Mouse (Mus musculus): ENCODE measurements around the gene Zfp941. TPM values are rescaled to one million over a fixed set of nuclear protein-coding genes. Genes with fewer than 3 reads are reported as not detected.

Zfp941 gene
- polyA plus RNA-seq, 1 experiment from 2014 or later, result 15.3 TPM

DNA sequence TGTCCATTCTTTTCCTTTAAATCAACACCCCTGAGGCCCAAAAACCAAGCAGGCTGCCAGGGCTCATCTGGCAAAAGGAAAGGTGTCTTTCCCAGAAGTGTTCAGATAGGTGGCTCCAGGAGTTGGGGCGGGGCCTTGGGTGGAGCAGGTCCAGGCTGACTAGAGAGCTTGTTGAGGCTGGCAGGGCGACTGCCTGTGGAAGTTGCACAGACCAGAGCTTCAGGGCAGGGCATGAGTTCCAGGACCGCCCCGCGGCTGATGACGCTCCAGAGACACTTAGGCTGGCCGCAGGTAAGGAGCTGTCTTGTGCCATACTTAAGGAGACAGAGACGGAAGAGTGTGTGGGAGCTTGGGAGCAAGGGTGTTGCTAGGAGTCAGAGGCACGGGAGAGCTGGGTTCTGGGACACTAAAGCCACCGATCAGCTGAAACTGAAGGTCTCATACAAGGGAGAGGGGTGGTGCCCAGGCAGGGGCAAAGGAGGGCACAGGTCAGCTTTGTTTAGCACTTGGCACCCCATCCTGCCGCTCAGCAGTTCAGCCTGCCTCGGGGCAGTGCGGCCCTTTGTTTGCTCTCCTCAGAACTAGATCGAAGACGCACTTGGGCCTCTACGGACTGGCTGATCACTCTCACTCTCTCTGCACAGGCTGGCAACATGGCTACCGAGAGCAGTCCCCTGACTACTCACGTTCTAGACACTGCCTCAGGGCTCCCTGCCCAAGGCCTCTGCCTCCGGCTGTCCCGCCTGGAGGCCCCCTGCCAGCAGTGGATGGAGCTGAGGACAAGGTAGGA lies 13.2 kb upstream of the Zfp941 start, which contains the start of gene Urah:
Gene Urah (plus strand): TSS at position 51 of the 790 bp plus-strand sequence.
- Histone ChIP-seq H3K4me1 (no peaks in the 10 kb centered on the region), H3K27me3 (replicated peaks) (no peaks in the 10 kb centered on the region), H3K4me2 (replicated peaks) (no peak within 1 kb of the TSS), H3K9ac (no peak within 1 kb of the TSS), H3K36me3 (no peaks in the 10 kb centered on the region), H3K27ac (no peak within 1 kb of the TSS), H3K4me3 (no peak within 1 kb of the TSS), H3K9me3 (no peaks in the 10 kb centered on the region)
- no peak for ATAC-seq (ENCODE audit: low FRiP score, low read depth)
- WGBS, result 51% methylated on average over 20 of the region's 20 CpGs

DNA sequence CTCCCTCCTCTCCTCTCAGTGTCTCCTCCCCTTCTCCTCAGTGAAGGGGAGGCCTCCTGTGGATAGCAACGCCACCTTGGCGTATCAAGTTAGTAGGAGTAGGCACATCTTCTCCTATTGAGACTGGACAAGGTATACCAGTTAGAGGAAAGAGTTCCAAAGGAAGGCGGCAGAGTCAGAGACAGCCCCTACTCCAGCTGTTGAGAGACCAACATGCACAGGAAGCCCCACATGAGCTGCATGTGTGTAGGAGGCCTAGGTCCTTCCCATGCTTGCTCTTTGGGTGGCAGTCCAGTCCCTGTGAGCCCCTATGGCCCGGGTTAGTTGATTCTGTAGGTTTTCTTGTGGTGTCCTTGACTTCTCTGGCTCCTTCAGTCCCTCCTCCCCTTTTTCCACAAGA lies 11.4 kb upstream of the Zfp941 start:
- Histone ChIP-seq H3K4me1 (no peaks in the 10 kb centered on the region), H3K9me3 (no peaks in the 10 kb centered on the region), H3K27ac (no peak overlapping the region), H3K9ac (no peak overlapping the region), H3K27me3 (replicated peaks) (no peaks in the 10 kb centered on the region), H3K4me2 (replicated peaks) (no peak overlapping the region), H3K4me3 (no peak overlapping the region), H3K36me3 (no peaks in the 10 kb centered on the region)
- no peak for ATAC-seq (ENCODE audit: low FRiP score, low read depth)
- WGBS, result 82% methylated on average over 4 of the region's 4 CpGs

DNA sequence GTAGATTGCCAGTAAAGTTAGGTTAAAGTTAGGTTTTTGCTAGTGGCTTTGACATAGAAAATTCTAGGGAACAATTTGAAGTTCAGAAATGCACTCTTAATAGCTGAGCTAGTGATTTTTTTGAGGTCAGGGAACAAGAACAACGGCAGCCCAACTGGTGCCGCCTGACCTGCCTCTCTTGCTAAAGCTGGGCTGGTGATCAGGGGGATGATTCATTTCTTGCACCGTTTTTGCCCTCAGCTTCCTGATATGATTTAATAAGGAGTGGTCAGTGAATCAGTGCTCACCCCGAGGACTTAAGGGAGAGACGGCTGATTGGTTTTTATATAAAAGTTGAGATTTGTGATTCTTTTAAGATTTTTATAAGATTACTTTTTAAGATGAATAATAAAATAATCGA lies 9.5 kb upstream of the Zfp941 start:
- Histone ChIP-seq H3K4me3 (no peak overlapping the region), H3K4me1 (no peaks in the 10 kb centered on the region), H3K9me3 (no peaks in the 10 kb centered on the region), H3K27me3 (replicated peaks) (no peaks in the 10 kb centered on the region), H3K36me3 (no peaks in the 10 kb centered on the region), H3K4me2 (replicated peaks) (no peak overlapping the region), H3K9ac (no peak overlapping the region), H3K27ac (no peak overlapping the region)
- 76% methylated on average over 6 of the region's 6 CpGs for WGBS
- ATAC-seq (ENCODE audit: low FRiP score, low read depth), result no peak

DNA sequence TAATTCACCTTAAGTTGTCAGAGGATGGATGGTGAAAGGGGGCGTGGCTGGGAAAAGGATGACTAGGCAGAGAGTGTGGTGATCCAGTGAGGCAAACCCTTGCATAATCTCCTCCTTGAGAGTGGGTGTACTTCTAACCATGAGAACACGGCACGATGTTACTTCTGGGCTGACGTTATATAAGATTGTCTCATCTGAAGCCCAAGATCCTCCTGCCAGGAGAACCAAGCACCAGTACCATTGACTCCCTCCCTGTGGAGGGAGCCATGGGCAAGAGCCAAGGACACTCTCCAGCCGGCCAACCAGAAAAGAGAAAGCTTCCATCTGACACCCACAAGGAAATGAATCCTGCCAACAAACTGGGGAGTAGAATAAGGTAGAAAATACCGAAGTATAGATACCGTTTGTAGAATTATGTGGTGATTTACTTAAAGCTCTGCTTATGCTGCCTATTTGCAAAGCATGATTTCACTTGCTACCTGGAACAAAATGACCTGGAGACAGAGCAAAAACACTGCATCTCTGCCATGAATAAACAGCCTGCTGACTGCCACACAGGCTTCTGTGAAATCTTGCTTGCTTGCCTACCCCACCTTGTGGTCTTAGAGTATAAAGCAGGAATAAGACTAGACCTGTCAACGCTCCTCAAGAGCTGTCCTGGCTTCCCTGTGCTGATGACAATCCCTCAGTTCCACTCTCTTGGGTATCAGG lies 6.3 kb upstream of the Zfp941 start:
- 41% methylated on average over 8 of the region's 8 CpGs for WGBS
- no peak overlapping the region for H3K27ac ChIP-seq
- no peaks in the 10 kb centered on the region for H3K27me3 ChIP-seq (replicated peaks)
- ATAC-seq (ENCODE audit: low FRiP score, low read depth), result no peak
- H3K4me2 ChIP-seq (replicated peaks), result no peak overlapping the region
- no peak overlapping the region for H3K4me3 ChIP-seq
- H3K4me1 ChIP-seq, result no peaks in the 10 kb centered on the region
- H3K36me3 ChIP-seq, result no peaks in the 10 kb centered on the region
- no peak overlapping the region for H3K9ac ChIP-seq
- no peaks in the 10 kb centered on the region for H3K9me3 ChIP-seq

DNA sequence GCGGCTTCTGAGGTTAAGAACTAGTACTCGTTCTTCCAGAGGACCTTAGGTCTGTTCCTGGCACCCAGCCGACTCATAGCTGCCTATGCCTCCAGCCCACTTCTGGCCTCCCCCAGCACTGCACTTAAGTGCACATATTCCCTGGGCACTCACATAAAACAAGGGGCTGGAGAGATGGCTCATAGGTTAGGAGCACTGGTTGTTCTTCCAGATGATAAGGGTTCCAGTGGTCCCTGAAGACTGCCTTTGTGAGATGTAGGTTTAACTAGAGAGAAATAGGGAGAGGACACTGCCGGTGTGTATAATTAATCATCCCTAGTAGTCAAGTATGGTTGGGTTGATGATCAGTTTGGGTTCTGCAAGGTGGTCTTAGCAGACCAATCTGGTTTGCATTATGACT lies 753 bp upstream of the Zfp941 start:
- no peaks in the 10 kb centered on the region for H3K36me3 ChIP-seq
- no peak for ATAC-seq (ENCODE audit: low FRiP score, low read depth)
- no peaks in the 10 kb centered on the region for H3K27me3 ChIP-seq (replicated peaks)
- H3K4me1 ChIP-seq, result no peaks in the 10 kb centered on the region
- H3K4me2 ChIP-seq (replicated peaks), result no peak overlapping the region
- WGBS, result 89% methylated on average over 4 of the region's 4 CpGs
- H3K27ac ChIP-seq, result no peak overlapping the region
- no peak overlapping the region for H3K4me3 ChIP-seq
- H3K9ac ChIP-seq, result no peak overlapping the region
- H3K9me3 ChIP-seq, result no peaks in the 10 kb centered on the region

DNA sequence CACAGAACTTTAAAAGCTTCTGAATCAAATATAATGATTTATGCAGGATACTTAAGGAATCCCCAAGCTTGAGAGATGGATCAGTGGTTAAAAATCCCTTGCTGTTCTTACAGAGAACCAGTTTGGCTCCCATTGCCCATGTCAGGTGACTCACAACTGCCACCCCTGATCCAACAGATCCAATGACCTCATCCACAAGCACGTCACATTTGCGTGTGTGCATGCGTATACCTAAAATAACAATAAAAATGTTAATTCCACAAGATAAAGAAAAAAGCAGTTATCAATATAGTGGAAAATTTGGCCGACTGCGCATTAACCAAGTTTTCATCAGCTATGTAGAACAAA lies 699 bp downstream of the Zfp941 start:
- no peak overlapping the region for H3K27ac ChIP-seq
- 55% methylated on average over 5 of the region's 5 CpGs for WGBS

DNA sequence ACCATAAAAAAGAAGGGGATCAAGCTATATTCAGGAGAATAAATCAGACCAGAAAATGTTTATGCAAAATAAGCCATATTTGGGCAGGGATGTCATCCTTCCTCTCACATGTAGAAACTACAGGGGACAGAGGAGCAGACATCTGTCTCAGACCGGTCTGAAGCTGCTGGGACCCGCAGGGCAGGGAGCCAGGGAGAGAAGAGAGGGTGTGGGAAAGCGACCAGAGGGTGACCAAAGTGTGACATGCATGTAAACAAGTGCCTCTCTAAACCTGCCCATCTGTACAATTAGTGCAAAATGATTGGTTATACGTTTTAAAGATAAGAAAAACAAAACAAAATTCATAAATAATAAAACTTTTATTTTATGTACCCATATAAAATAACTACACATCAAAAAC lies 1.8 kb downstream of the Zfp941 start:
- Histone ChIP-seq H3K9me3 (no peaks in the 10 kb centered on the region), H3K4me2 (replicated peaks) (no peak overlapping the region), H3K4me3 (no peak overlapping the region), H3K27me3 (replicated peaks) (no peaks in the 10 kb centered on the region), H3K36me3 (no peaks in the 10 kb centered on the region), H3K9ac (no peak overlapping the region), H3K27ac (no peak overlapping the region), H3K4me1 (no peaks in the 10 kb centered on the region)
- ATAC-seq (ENCODE audit: low FRiP score, low read depth), result no peak
- 67% methylated on average over 4 of the region's 4 CpGs for WGBS

More for the DNA sequence above, 699 bp downstream of the Zfp941 start:
- Histone ChIP-seq H3K27me3 (replicated peaks) (no peaks in the 10 kb centered on the region), H3K4me3 (peak overlapping the region; percentile 50), H3K9ac (no peak overlapping the region; the same call in 1 of the 2 replicates), H3K4me2 (replicated peaks) (peak overlapping the region; percentile 70), H3K36me3 (no peaks in the 10 kb centered on the region), H3K4me1 (no peaks in the 10 kb centered on the region), H3K9me3 (no peaks in the 10 kb centered on the region)
- ATAC-seq (ENCODE audit: low FRiP score, low read depth), result peak; percentile 57; the same call in 1 of the 2 replicates

DNA sequence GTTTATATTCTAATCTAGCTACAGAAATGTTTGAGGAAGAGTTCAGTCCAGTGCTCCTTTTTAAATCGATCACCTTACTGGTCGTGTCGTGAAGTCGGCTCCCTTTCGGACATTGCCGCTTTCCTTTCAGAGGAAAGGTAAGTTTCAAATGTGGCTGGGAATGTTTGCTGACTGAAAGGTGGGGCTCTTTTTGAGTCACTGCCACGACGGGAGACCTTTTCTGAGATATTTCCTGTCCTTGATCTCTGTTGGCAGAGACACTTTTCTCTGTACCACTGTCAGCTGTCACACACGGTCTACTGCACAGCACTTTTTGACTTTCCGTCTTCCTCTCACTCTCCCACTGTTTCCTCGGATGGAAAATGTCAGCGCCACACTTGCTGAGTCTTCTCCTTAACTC lies 9.1 kb downstream of the Zfp941 start:
- Histone ChIP-seq H3K9me3 (no peaks in the 10 kb centered on the region), H3K27ac (no peak overlapping the region), H3K4me3 (no peak overlapping the region), H3K36me3 (peaks cover 26% of the 10 kb centered on the region; the same call in 1 of the 2 replicates), H3K27me3 (replicated peaks) (no peaks in the 10 kb centered on the region), H3K4me1 (no peaks in the 10 kb centered on the region), H3K9ac (no peak overlapping the region), H3K4me2 (replicated peaks) (no peak overlapping the region)
- 96% methylated on average over 12 of the region's 12 CpGs for WGBS
- ATAC-seq (ENCODE audit: low FRiP score, low read depth), result no peak

DNA sequence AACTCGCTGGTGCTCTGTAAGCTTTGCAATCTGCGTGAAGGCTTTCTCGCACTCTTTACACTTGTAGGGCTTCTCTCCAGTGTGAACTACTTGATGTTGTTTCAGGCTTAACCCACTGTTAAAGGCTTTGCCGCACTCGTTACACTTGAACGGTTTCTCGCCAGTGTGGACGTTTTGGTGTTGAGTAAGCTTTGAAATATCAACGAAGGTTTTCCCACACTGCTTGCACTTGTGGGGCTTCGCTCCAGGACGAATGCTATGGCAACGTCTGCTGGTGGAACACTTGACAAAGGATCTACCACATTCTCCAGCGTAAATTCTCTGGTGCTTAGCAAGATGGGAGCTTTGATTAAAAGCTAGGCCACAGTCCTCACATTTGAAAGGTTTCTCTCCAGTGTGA lies 10.3 kb downstream of the Zfp941 start:
- Histone ChIP-seq H3K4me3 (no peak overlapping the region), H3K27me3 (replicated peaks) (no peaks in the 10 kb centered on the region), H3K27ac (no peak overlapping the region), H3K4me2 (replicated peaks) (no peak overlapping the region), H3K36me3 (peaks cover 26% of the 10 kb centered on the region; the same call in 1 of the 2 replicates), H3K9ac (no peak overlapping the region), H3K9me3 (no peaks in the 10 kb centered on the region), H3K4me1 (no peaks in the 10 kb centered on the region)
- ATAC-seq (ENCODE audit: low FRiP score, low read depth), result no peak
- WGBS, result 87% methylated on average over 13 of the region's 13 CpGs

DNA sequence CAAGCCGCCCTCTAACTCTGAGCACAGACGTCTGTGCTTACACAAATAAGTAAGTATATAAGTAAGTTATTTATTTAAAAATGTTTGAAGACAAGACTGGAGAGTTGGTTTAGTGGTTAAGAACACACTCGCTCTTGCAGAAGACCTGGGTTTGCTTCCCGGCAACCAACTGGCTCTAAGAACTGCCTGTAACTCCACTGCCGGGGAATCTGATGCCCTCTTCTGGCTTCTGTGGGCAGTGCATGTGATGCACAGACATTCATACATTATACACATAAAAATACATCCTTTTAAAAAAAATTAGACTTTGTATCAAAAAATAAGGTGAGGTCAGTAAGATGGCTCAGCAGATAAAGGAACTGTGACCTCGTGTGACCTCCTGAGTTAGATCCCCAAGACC lies 11.5 kb downstream of the Zfp941 start:
- no peaks in the 10 kb centered on the region for H3K27me3 ChIP-seq (replicated peaks)
- no peak overlapping the region for H3K27ac ChIP-seq
- WGBS, result 90% methylated on average over 6 of the region's 6 CpGs
- ATAC-seq (ENCODE audit: low FRiP score, low read depth), result no peak
- no peak overlapping the region for H3K4me2 ChIP-seq (replicated peaks)
- no peaks in the 10 kb centered on the region for H3K4me1 ChIP-seq
- no peak overlapping the region for H3K4me3 ChIP-seq
- peaks cover 26% of the 10 kb centered on the region; the same call in 1 of the 2 replicates for H3K36me3 ChIP-seq
- H3K9me3 ChIP-seq, result no peaks in the 10 kb centered on the region
- H3K9ac ChIP-seq, result no peak overlapping the region

DNA sequence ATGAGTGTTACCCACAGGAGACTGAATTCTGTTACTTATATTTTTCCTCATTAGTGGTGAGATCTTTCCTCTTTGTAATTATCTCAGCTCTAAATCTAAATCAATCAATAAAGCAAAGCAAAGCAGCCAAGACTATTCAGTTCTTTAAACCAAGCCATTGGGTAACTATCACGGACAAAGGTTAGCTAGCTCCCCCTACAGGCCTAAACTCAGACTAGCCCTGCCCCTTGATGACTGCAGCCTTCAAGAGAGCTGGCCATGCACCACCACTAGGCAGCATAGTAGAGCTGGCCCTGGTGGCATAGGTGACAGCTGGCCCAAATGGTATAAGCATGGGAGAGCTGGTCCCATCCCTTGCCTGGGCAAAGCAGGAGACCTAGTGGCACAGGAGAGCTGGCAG lies 16.3 kb downstream of the Zfp941 start:
- H3K27me3 ChIP-seq (replicated peaks), result no peaks in the 10 kb centered on the region
- no peak overlapping the region for H3K9ac ChIP-seq
- no peak overlapping the region for H3K27ac ChIP-seq
- H3K36me3 ChIP-seq, result peaks cover 5% of the 10 kb centered on the region; the same call in 1 of the 2 replicates
- 8% methylated on average over 1 of the region's 1 CpGs for WGBS
- H3K9me3 ChIP-seq, result no peaks in the 10 kb centered on the region
- no peaks in the 10 kb centered on the region for H3K4me1 ChIP-seq
- no peak overlapping the region for H3K4me3 ChIP-seq
- ATAC-seq (ENCODE audit: low FRiP score, low read depth), result no peak
- H3K4me2 ChIP-seq (replicated peaks), result no peak overlapping the region

DNA sequence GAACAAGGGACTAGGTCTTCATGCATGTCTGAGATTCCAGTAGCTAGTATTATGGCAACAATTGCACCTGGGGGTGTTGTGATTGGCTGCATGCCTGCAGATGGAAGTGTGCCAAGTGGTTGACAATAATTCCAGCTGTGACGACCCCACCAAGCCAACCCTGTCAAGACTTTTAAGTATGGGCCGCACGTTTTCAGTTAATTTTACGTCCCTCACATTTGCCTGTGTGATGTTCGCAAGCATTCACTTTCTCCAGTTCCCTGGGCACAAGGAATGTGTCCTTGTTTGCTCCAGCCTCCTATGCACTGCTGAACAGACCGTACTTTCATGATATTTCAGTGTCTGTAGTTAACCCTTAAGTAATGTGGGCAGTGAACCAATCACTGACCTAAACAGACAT lies 19.3 kb downstream of the Zfp941 start:
- WGBS, result 73% methylated on average over 6 of the region's 6 CpGs
- H3K9me3 ChIP-seq, result no peaks in the 10 kb centered on the region
- ATAC-seq (ENCODE audit: low FRiP score, low read depth), result no peak
- H3K27ac ChIP-seq, result no peak overlapping the region
- H3K9ac ChIP-seq, result no peak overlapping the region
- H3K27me3 ChIP-seq (replicated peaks), result no peaks in the 10 kb centered on the region
- H3K4me1 ChIP-seq, result no peaks in the 10 kb centered on the region
- no peaks in the 10 kb centered on the region for H3K36me3 ChIP-seq
- H3K4me3 ChIP-seq, result no peak overlapping the region
- no peak overlapping the region for H3K4me2 ChIP-seq (replicated peaks)

Measured in neural tube, embryonic 12.5 days (tissue).